Mouse (Mus musculus): Measurements from ENCODE around the gene Ppp1r15b.
A peak's percentile ranks its signal among the peaks of the same experiment; 100 is the strongest.

The Ppp1r15b gene

GRCm38 (mm10) chr1:133161559-133161958 lies 30.6 kb downstream of the Ppp1r15b start:
- no peak for DNase-seq (ENCODE audit: low spot score in 2 of 2)

GRCm38 (mm10) chr1:133162046-133162445 lies 31.1 kb downstream of the Ppp1r15b start:
- DNase-seq (ENCODE audit: low spot score in 2 of 2): no peak

GRCm38 (mm10) chr1:133162981-133163380 lies 32.0 kb downstream of the Ppp1r15b start:
- DNase-seq (ENCODE audit: low spot score in 2 of 2): no peak

- no peak for DNase-seq (ENCODE audit: low spot score in 2 of 2)
Measured at GRCm38 (mm10) chr1:133163820-133164431, 33.0 kb downstream of the Ppp1r15b start, which contains the start of gene Plekha6. Gene Plekha6 (plus strand): TSS chr1:133164210.

- DNase-seq (ENCODE audit: low spot score in 2 of 2): no peak
Measured at GRCm38 (mm10) chr1:133164591-133165011, 33.7 kb downstream of the Ppp1r15b start.

GRCm38 (mm10) chr1:133165111-133165510 lies 34.2 kb downstream of the Ppp1r15b start:
- DNase-seq (ENCODE audit: low spot score in 2 of 2): no peak

GRCm38 (mm10) chr1:133168318-133169060 lies 37.5 kb downstream of the Ppp1r15b start:
- DNase-seq (ENCODE audit: low spot score in 2 of 2): no peak

- no peak for DNase-seq (ENCODE audit: low spot score in 2 of 2)
Measured at GRCm38 (mm10) chr1:133170196-133170595, 39.3 kb downstream of the Ppp1r15b start.

- DNase-seq (ENCODE audit: low spot score in 2 of 2): no peak
Measured at GRCm38 (mm10) chr1:133171357-133171756, 40.4 kb downstream of the Ppp1r15b start.

GRCm38 (mm10) chr1:133175150-133175549 lies 44.2 kb downstream of the Ppp1r15b start:
- DNase-seq (ENCODE audit: low spot score in 2 of 2): no peak

GRCm38 (mm10) chr1:133177480-133178172 lies 46.7 kb downstream of the Ppp1r15b start:
- peak in 1 of 2 experiments; percentile 53 for DNase-seq (ENCODE audit: low spot score in 2 of 2)

GRCm38 (mm10) chr1:133178732-133179440 lies 47.9 kb downstream of the Ppp1r15b start:
- peak in 1 of 2 experiments; percentile 40 for DNase-seq (ENCODE audit: low spot score in 2 of 2)

GRCm38 (mm10) chr1:133181072-133182015 lies 50.4 kb downstream of the Ppp1r15b start:
- DNase-seq (ENCODE audit: low spot score in 2 of 2): peak; percentile 81 to 84

GRCm38 (mm10) chr1:133182016-133182705 lies 51.2 kb downstream of the Ppp1r15b start:
- DNase-seq (ENCODE audit: low spot score in 2 of 2): peak in 1 of 2 experiments; percentile 47

GRCm38 (mm10) chr1:133182706-133183095 lies 51.8 kb downstream of the Ppp1r15b start:
- DNase-seq (ENCODE audit: low spot score in 2 of 2): no peak

GRCm38 (mm10) chr1:133183141-133183925 lies 52.4 kb downstream of the Ppp1r15b start:
- no peak for DNase-seq (ENCODE audit: low spot score in 2 of 2)

- DNase-seq (ENCODE audit: low spot score in 2 of 2): no peak
Measured at GRCm38 (mm10) chr1:133187948-133188680, 57.2 kb downstream of the Ppp1r15b start.

GRCm38 (mm10) chr1:133188719-133189118 lies 57.8 kb downstream of the Ppp1r15b start:
- no peak for DNase-seq (ENCODE audit: low spot score in 2 of 2)

All from frontal cortex, postnatal 14 days (tissue).